Mouse (Mus musculus) heart, embryonic 12.5 days (tissue): ENCODE measurements around the gene Nin. TPM values are rescaled to one million over a fixed set of nuclear protein-coding genes. Genes with fewer than 3 reads are reported as not detected.

Experiments
- ATAC-seq: fragments of 200-750 bp; cut with Nextera tagmentation; 2 replicates; pipeline ENCODE4 v1.8.0; 2017; ENCODE audit warnings: moderate TSS enrichment, moderate library complexity; ENCODE audit not compliant: insufficient number of reproducible peaks, low FRiP score
- H3K27ac ChIP-seq: fragments of 300-500 bp; sonication (generic); 2 replicates; pipeline ENCODE4 v1.5.1; 2016; ENCODE audit warnings: mild to moderate bottlenecking, moderate library complexity; ENCODE audit not compliant: poor library complexity, severe bottlenecking
- H3K27me3 ChIP-seq: fragments of 300-500 bp; sonication (generic); replicated peaks from 2 replicates; pipeline ENCODE4 v1.6.1; 2016; ENCODE audit warnings: mild to moderate bottlenecking, moderate library complexity
- H3K36me3 ChIP-seq: fragments of 300-500 bp; sonication (generic); 2 replicates; pipeline ENCODE4 v1.6.1; 2016; ENCODE audit warnings: mild to moderate bottlenecking, moderate library complexity
- H3K4me1 ChIP-seq: fragments of 300-500 bp; sonication (generic); replicated peaks from 2 replicates; pipeline ENCODE4 v1.6.1; 2016; ENCODE audit warnings: mild to moderate bottlenecking
- H3K4me2 ChIP-seq: fragments of 300-500 bp; sonication (generic); 2 replicates; pipeline ENCODE4 v1.6.1; 2016; ENCODE audit warnings: mild to moderate bottlenecking, moderate library complexity
- H3K4me3 ChIP-seq: fragments of 300-500 bp; sonication (generic); 2 replicates; pipeline ENCODE4 v1.5.1; 2016; ENCODE audit warnings: mild to moderate bottlenecking
- H3K9ac ChIP-seq: fragments of 300-500 bp; sonication (generic); 2 replicates; pipeline ENCODE4 v1.6.1; 2016; ENCODE audit warnings: mild to moderate bottlenecking, moderate library complexity
- H3K9me3 ChIP-seq: fragments of 300-500 bp; sonication (generic); replicated peaks from 2 replicates; pipeline ENCODE4 v1.6.1; 2016; ENCODE audit warnings: mild to moderate bottlenecking, moderate library complexity
- WGBS: fragments of 180-500 bp; shearing (Covaris S2); methylation state at CpG from one replicate; pipeline ENCODE4 v1.1.7; 2016; 5-methylcytosine and 5-hydroxymethylcytosine counted together
- polyA plus RNA-seq: library from polyadenylated mRNA; unstranded; fragments of >200 nt; fragmentation: Nextera tagmentation; extraction: Ambion mirVana; gene quantifications from 2 replicates; pipeline ENCODE4 v1.2.1, GENCODE M21; 2016

The Nin gene
- polyA plus RNA-seq, 1 experiment from 2014 or later: 11.4 TPM

DNA sequence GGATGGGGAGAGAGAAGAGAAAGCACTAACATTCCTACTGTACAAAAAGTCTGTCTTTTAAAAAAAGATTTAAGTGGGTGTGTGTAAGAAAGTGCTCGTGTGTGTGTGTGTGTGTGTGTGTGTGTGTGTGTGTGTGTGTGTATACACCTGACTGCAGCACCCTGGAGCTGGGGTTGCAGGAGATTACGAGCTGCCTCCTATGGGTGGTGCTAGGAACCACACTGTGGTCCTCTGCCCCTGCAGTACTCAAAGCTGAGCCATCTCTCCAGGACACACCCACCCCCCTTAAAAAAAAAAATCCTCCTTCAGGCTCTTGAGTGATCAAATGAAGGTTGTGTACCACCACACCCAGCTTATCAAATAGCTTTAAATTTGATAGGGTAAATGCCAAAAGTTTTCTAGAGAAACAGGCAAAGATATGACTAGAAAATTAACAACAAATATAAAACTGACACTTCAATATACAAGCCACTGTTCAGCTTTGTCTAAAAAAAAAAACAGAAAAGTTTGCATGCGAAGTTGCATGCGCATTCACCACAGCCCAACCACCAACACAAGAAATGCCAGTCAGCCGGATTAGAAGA is 27.6 kb upstream of the Nin start:
- WGBS: 77% methylated on average over 5 of the region's 5 CpGs
- Histone ChIP-seq H3K4me1 (peaks cover 8% of the 10 kb centered on the region), H3K9ac (no peak overlapping the region), H3K9me3 (no peaks in the 10 kb centered on the region), H3K36me3 (no peaks in the 10 kb centered on the region), H3K4me3 (no peak overlapping the region), H3K4me2 (no peak overlapping the region), H3K27me3 (no peaks in the 10 kb centered on the region), H3K27ac (no peak overlapping the region)
- ATAC-seq: no peak

GRCm38 (mm10) chr12:70140542-70140941 is 27.0 kb upstream of the Nin start:
- Histone ChIP-seq H3K27me3 (no peaks in the 10 kb centered on the region), H3K4me2 (no peak overlapping the region), H3K27ac (no peak overlapping the region), H3K4me3 (no peak overlapping the region), H3K36me3 (no peaks in the 10 kb centered on the region), H3K9me3 (no peaks in the 10 kb centered on the region), H3K4me1 (peaks cover 8% of the 10 kb centered on the region), H3K9ac (no peak overlapping the region)
- WGBS: 89% methylated on average over 5 of the region's 5 CpGs
- ATAC-seq: no peak

- no peak overlapping the region for H3K27ac ChIP-seq
- no peak overlapping the region for H3K9ac ChIP-seq
- no peaks in the 10 kb centered on the region for H3K27me3 ChIP-seq
- WGBS: 58% methylated on average over 4 of the region's 4 CpGs
- no peaks in the 10 kb centered on the region for H3K9me3 ChIP-seq
- H3K4me3 ChIP-seq: no peak overlapping the region
- H3K36me3 ChIP-seq: no peaks in the 10 kb centered on the region
- H3K4me1 ChIP-seq: peaks cover 8% of the 10 kb centered on the region
- ATAC-seq: no peak
- no peak overlapping the region for H3K4me2 ChIP-seq
Measured at GRCm38 (mm10) chr12:70139871-70140270, 26.4 kb upstream of the Nin start.

GRCm38 (mm10) chr12:70137626-70138025 is 24.1 kb upstream of the Nin start:
- Histone ChIP-seq H3K9ac (no peak overlapping the region), H3K36me3 (no peaks in the 10 kb centered on the region), H3K27me3 (no peaks in the 10 kb centered on the region), H3K4me2 (no peak overlapping the region), H3K4me3 (no peak overlapping the region), H3K4me1 (no peaks in the 10 kb centered on the region), H3K27ac (no peak overlapping the region), H3K9me3 (no peaks in the 10 kb centered on the region)
- ATAC-seq: no peak
- WGBS: 66% methylated on average over 9 of the region's 9 CpGs

DNA sequence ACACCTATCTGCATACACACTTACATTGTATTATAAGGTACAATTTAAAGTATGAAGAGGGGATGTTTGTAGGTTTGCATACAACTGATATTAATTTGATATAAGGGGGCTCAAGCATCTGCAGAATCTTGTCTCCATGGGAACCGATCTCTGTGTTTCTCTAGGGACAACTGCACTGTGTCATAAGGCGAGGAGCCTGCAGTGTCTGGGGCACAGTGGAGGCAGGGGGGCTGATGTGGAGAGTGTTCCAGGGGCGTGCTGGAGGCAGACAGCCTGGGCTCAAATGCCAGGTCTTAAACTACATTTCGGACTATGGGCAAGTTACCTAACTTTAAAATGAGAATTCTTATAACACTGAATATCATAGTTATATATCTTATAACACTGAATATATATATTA is 23.6 kb upstream of the Nin start:
- H3K9me3 ChIP-seq: no peaks in the 10 kb centered on the region
- H3K4me1 ChIP-seq: no peaks in the 10 kb centered on the region
- ATAC-seq: no peak
- H3K4me3 ChIP-seq: no peak overlapping the region
- H3K27ac ChIP-seq: no peak overlapping the region
- H3K36me3 ChIP-seq: no peaks in the 10 kb centered on the region
- 75% methylated on average over 4 of the region's 4 CpGs for WGBS
- no peaks in the 10 kb centered on the region for H3K27me3 ChIP-seq
- H3K4me2 ChIP-seq: no peak overlapping the region
- H3K9ac ChIP-seq: no peak overlapping the region

DNA sequence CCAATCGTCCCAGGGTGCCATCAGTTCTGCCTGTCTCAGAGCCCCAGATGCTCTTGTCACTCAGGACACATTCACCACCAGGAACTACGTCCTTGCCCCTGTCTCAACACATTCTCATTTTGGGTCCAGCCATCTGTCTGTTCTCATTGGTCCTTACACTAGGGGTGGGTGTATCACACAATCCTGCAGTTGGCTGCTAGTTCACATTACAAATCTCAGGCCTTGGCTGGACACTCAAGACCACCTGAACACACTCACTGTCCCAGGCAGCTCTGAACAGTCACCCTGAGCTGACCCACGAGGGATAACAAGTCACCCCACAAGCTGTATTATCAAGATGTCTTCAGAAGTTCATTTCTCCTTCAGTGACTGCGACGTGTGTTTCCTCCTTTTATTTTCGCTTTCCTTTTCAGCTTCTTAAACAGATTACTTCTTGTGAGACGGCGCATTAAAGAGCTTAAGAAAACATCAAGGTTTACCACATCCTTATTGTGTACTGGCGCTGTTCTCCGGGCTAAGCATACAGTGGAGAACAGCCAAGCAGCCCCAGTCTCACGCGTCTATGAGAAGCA is 22.8 kb upstream of the Nin start:
- Histone ChIP-seq H3K27ac (no peak overlapping the region), H3K36me3 (no peaks in the 10 kb centered on the region), H3K27me3 (no peaks in the 10 kb centered on the region), H3K4me3 (no peak overlapping the region), H3K9ac (no peak overlapping the region), H3K4me1 (no peaks in the 10 kb centered on the region), H3K4me2 (no peak overlapping the region), H3K9me3 (no peaks in the 10 kb centered on the region)
- WGBS: 67% methylated on average over 12 of the region's 12 CpGs
- no peak for ATAC-seq

DNA sequence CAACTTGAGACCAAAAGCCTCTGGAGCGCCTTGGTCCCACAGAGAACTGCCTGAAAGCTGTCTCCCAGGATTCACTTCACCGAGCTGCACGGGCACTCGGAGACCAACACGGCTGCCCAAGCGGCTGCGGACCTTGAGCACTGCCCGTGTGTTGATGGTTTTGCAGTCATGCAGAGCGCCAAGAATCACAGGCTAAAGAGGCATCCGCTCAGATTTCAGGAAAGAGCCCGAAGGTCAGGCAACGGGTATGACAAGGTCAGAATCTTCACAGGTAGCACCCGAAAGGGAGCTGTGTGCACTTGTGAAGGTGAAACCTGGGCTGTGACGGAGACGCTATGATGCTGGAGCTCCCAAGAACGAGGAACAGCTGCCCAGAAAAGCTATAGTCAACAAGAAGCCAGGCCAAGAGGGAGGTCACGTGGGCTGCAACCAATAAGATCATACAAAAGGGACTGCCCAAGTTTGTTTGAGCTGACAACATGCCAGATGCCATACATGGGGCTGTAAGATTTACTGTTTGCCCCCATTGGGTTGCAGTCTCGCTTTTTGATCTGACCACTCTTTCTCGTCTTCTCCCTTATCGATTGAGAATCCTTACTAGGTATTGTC is 21.2 kb upstream of the Nin start:
- Histone ChIP-seq H3K4me2 (no peak overlapping the region), H3K36me3 (no peaks in the 10 kb centered on the region), H3K4me1 (no peaks in the 10 kb centered on the region), H3K27ac (no peak overlapping the region), H3K9ac (no peak overlapping the region), H3K9me3 (no peaks in the 10 kb centered on the region), H3K4me3 (no peak overlapping the region), H3K27me3 (no peaks in the 10 kb centered on the region)
- WGBS: 87% methylated on average over 20 of the region's 20 CpGs
- ATAC-seq: no peak

DNA sequence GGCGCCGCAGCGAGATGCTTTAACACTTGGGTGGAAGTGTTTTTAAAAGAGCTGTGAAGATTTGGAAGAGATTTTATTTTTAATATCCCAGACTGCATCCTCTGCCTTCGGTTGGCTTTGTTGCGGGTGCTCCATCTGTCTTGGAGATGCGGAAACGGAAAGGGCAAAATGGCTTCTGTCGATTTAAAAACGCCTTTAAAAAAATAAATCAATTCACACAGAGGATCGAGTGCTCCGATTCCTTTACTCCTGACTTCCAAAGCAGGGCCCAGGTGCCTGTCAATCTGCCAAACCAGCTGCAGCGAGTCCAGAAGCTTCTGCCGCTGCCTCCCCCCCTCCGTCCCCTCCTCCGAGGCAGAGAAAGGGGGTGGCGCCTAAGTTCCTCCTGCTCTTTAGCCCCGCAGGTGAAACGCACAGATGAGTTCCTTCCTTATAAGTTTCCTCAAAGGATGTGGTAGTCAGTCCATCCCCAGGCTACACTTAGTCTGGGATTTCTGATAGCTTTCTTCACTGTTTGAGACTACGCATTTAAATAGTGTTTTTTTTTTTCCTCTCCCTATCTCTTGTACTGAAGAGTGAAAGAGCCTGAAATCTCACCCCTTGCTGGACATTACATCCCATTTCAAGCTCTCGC is 17.6 kb upstream of the Nin start:
- Histone ChIP-seq H3K27ac (no peak overlapping the region), H3K9me3 (no peaks in the 10 kb centered on the region), H3K4me1 (peaks cover 7% of the 10 kb centered on the region), H3K9ac (no peak overlapping the region), H3K4me2 (peak overlapping the region; percentile 58), H3K27me3 (no peaks in the 10 kb centered on the region), H3K36me3 (no peaks in the 10 kb centered on the region), H3K4me3 (no peak overlapping the region)
- 47% methylated on average over 20 of the region's 20 CpGs for WGBS
- ATAC-seq: no peak

DNA sequence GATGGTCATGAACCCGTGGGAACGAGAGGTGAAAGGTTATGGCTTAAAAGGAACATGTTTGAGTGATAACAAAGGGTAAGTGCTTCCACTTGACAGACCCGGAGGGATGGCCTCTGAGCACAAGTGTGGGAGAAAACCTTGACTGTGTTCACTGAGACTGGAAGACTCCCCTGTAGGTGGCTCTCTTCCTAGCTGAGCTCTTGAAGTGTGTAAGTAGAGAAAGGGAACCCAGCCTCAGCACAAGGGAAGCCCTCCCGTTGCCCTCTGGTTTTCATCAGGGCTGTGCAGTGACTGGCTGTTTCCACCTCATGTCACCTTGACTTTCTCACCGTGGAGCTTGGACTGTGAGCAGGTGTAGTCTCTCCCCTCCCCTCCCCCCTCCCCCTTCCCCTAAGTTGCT is 15.6 kb upstream of the Nin start:
- H3K27me3 ChIP-seq: no peaks in the 10 kb centered on the region
- H3K36me3 ChIP-seq: no peaks in the 10 kb centered on the region
- H3K4me2 ChIP-seq: no peak overlapping the region
- WGBS: 24% methylated on average over 5 of the region's 5 CpGs
- H3K9me3 ChIP-seq: no peaks in the 10 kb centered on the region
- no peak overlapping the region for H3K9ac ChIP-seq
- no peak for ATAC-seq
- peaks cover 7% of the 10 kb centered on the region for H3K4me1 ChIP-seq
- no peak overlapping the region for H3K27ac ChIP-seq
- H3K4me3 ChIP-seq: no peak overlapping the region

GRCm38 (mm10) chr12:70126626-70127025 is 13.1 kb upstream of the Nin start:
- Histone ChIP-seq H3K36me3 (no peaks in the 10 kb centered on the region), H3K4me2 (no peak overlapping the region), H3K4me1 (peaks cover 7% of the 10 kb centered on the region), H3K27me3 (no peaks in the 10 kb centered on the region; the same call in 1 of the 2 replicates), H3K9ac (no peak overlapping the region), H3K4me3 (no peak overlapping the region), H3K9me3 (no peaks in the 10 kb centered on the region), H3K27ac (no peak overlapping the region)
- 80% methylated on average over 4 of the region's 4 CpGs for WGBS
- no peak for ATAC-seq

DNA sequence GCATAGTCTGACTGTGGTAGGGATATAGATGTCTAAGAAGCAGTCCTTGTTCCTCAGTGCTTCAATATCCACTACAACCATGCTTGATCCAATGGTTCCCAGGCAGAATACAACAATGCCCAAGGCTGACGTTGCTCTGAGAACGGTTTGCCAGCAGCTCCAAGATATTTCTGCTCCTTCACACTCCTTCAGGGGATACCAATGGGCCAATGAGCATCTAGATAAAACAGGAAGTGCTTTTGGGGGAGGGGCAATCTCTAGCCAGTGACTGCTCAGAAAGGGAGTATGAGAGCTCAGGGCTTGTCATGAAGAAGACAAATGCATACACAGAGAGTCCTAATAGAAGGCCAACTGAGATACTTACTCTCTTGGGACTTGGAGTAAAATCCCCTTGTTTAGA is 6.0 kb upstream of the Nin start:
- Histone ChIP-seq H3K27me3 (peaks cover 14% of the 10 kb centered on the region; the same call in 1 of the 2 replicates), H3K4me1 (no peaks in the 10 kb centered on the region), H3K9ac (no peak overlapping the region), H3K4me3 (no peak overlapping the region), H3K4me2 (no peak overlapping the region), H3K9me3 (no peaks in the 10 kb centered on the region), H3K36me3 (no peaks in the 10 kb centered on the region), H3K27ac (no peak overlapping the region)
- ATAC-seq: no peak
- WGBS: 34% methylated on average over 2 of the region's 2 CpGs
